Mouse (Mus musculus): ENCODE measurements around the gene Erich3. TPM values are rescaled to one million over a fixed set of nuclear protein-coding genes. Genes with fewer than 3 reads are reported as not detected.

Gene Erich3
- polyA plus RNA-seq, 1 experiment from 2014 or later, result 0.08 TPM

GRCm38 (mm10) chr3:154763374-154763773 is 99.7 kb downstream of the Erich3 start:
- no peak overlapping the region for H3K4me2 ChIP-seq (ENCODE audit: low read depth, severe bottlenecking)
- H3K4me1 ChIP-seq (ENCODE audit: control insufficient read depth, insufficient read depth, low read length), result no peaks in the 10 kb centered on the region
- H3K27ac ChIP-seq (replicated peaks; ENCODE audit: low read depth, low read length), result no peak overlapping the region
- no peaks in the 10 kb centered on the region for H3K9me3 ChIP-seq (ENCODE audit: control insufficient read depth, low read length)
- H3K4me3 ChIP-seq (ENCODE audit: low read depth, low read length), result no peak overlapping the region
- ATAC-seq (ENCODE audit: insufficient number of reproducible peaks, low FRiP score, low TSS enrichment, low read depth) (no peak), DNase-seq (ENCODE audit: low spot score) (no peak)
- no peaks in the 10 kb centered on the region for H3K36me3 ChIP-seq (ENCODE audit: control insufficient read depth, insufficient read depth, low read length)
- 59% methylated on average over 9 of the region's 9 CpGs for WGBS
- H3K9ac ChIP-seq (ENCODE audit: low read length), result no peak overlapping the region
- no peaks in the 10 kb centered on the region for H3K27me3 ChIP-seq (ENCODE audit: control insufficient read depth, insufficient read depth, low read length)

- Histone ChIP-seq H3K36me3 (ENCODE audit: control insufficient read depth, insufficient read depth, low read length) (no peaks in the 10 kb centered on the region), H3K27me3 (ENCODE audit: control insufficient read depth, insufficient read depth, low read length) (no peaks in the 10 kb centered on the region), H3K4me2 (ENCODE audit: low read depth, severe bottlenecking) (no peak overlapping the region), H3K9ac (ENCODE audit: low read length) (no peak overlapping the region), H3K4me1 (ENCODE audit: control insufficient read depth, insufficient read depth, low read length) (no peaks in the 10 kb centered on the region), H3K27ac (replicated peaks; ENCODE audit: low read depth, low read length) (no peak overlapping the region), H3K9me3 (ENCODE audit: control insufficient read depth, low read length) (no peaks in the 10 kb centered on the region), H3K4me3 (ENCODE audit: low read depth, low read length) (no peak overlapping the region)
- DNase-seq (ENCODE audit: low spot score) (no peak), ATAC-seq (ENCODE audit: insufficient number of reproducible peaks, low FRiP score, low TSS enrichment, low read depth) (no peak)
- 82% methylated on average over 7 of the region's 7 CpGs for WGBS
These were observed 100.5 kb downstream of the Erich3 start for GRCm38 (mm10) chr3:154764115-154764514.

GRCm38 (mm10) chr3:154766321-154766720 is 102.7 kb downstream of the Erich3 start:
- DNase-seq (ENCODE audit: low spot score) (no peak), ATAC-seq (ENCODE audit: insufficient number of reproducible peaks, low FRiP score, low TSS enrichment, low read depth) (no peak)
- H3K4me3 ChIP-seq (ENCODE audit: low read depth, low read length), result no peak overlapping the region
- H3K9ac ChIP-seq (ENCODE audit: low read length), result no peak overlapping the region
- H3K27ac ChIP-seq (replicated peaks; ENCODE audit: low read depth, low read length), result no peak overlapping the region
- no peaks in the 10 kb centered on the region for H3K27me3 ChIP-seq (ENCODE audit: control insufficient read depth, insufficient read depth, low read length)
- no peak overlapping the region for H3K4me2 ChIP-seq (ENCODE audit: low read depth, severe bottlenecking)
- WGBS, result 80% methylated on average over 4 of the region's 4 CpGs
- no peaks in the 10 kb centered on the region for H3K4me1 ChIP-seq (ENCODE audit: control insufficient read depth, insufficient read depth, low read length)
- H3K9me3 ChIP-seq (ENCODE audit: control insufficient read depth, low read length), result no peaks in the 10 kb centered on the region
- H3K36me3 ChIP-seq (ENCODE audit: control insufficient read depth, insufficient read depth, low read length), result no peaks in the 10 kb centered on the region

- no peak for ATAC-seq (ENCODE audit: insufficient number of reproducible peaks, low FRiP score, low TSS enrichment, low read depth)
- H3K4me1 ChIP-seq (ENCODE audit: control insufficient read depth, insufficient read depth, low read length), result 0 out of 2 replicates have a peak, but pooled peaks cover 3% of the 10 kb centered on the region
- DNase-seq (ENCODE audit: low spot score), result no peak
- H3K9ac ChIP-seq (ENCODE audit: low read length), result no peak overlapping the region
- WGBS, result 93% methylated on average over 2 of the region's 2 CpGs
- H3K27me3 ChIP-seq (ENCODE audit: control insufficient read depth, insufficient read depth, low read length), result no peaks in the 10 kb centered on the region
- H3K9me3 ChIP-seq (ENCODE audit: control insufficient read depth, low read length), result no peaks in the 10 kb centered on the region
- no peak overlapping the region for H3K27ac ChIP-seq (replicated peaks; ENCODE audit: low read depth, low read length)
- no peaks in the 10 kb centered on the region for H3K36me3 ChIP-seq (ENCODE audit: control insufficient read depth, insufficient read depth, low read length)
- no peak overlapping the region for H3K4me2 ChIP-seq (ENCODE audit: low read depth, severe bottlenecking)
- no peak overlapping the region for H3K4me3 ChIP-seq (ENCODE audit: low read depth, low read length)
These were observed 108.0 kb downstream of the Erich3 start for GRCm38 (mm10) chr3:154771651-154772050.

- no peak overlapping the region for H3K4me2 ChIP-seq (ENCODE audit: low read depth, severe bottlenecking)
- H3K27me3 ChIP-seq (ENCODE audit: control insufficient read depth, insufficient read depth, low read length), result no peaks in the 10 kb centered on the region
- no peak overlapping the region for H3K27ac ChIP-seq (replicated peaks; ENCODE audit: low read depth, low read length)
- WGBS, result 60% methylated on average over 6 of the region's 6 CpGs
- no peaks in the 10 kb centered on the region for H3K36me3 ChIP-seq (ENCODE audit: control insufficient read depth, insufficient read depth, low read length)
- H3K9me3 ChIP-seq (ENCODE audit: control insufficient read depth, low read length), result no peaks in the 10 kb centered on the region
- ATAC-seq (ENCODE audit: insufficient number of reproducible peaks, low FRiP score, low TSS enrichment, low read depth) (no peak), DNase-seq (ENCODE audit: low spot score) (no peak)
- H3K4me3 ChIP-seq (ENCODE audit: low read depth, low read length), result no peak overlapping the region
- H3K9ac ChIP-seq (ENCODE audit: low read length), result no peak overlapping the region
- 0 out of 2 replicates have a peak, but pooled peaks cover 7% of the 10 kb centered on the region for H3K4me1 ChIP-seq (ENCODE audit: control insufficient read depth, insufficient read depth, low read length)
These were observed 115.4 kb downstream of the Erich3 start for GRCm38 (mm10) chr3:154778836-154779595.

- DNase-seq (ENCODE audit: low spot score) (no peak), ATAC-seq (ENCODE audit: insufficient number of reproducible peaks, low FRiP score, low TSS enrichment, low read depth) (no peak)
- Histone ChIP-seq H3K36me3 (ENCODE audit: control insufficient read depth, insufficient read depth, low read length) (no peaks in the 10 kb centered on the region), H3K9me3 (ENCODE audit: control insufficient read depth, low read length) (no peaks in the 10 kb centered on the region), H3K4me1 (ENCODE audit: control insufficient read depth, insufficient read depth, low read length) (no peaks in the 10 kb centered on the region), H3K27ac (replicated peaks; ENCODE audit: low read depth, low read length) (no peak overlapping the region), H3K4me3 (ENCODE audit: low read depth, low read length) (no peak overlapping the region), H3K9ac (ENCODE audit: low read length) (no peak overlapping the region), H3K4me2 (ENCODE audit: low read depth, severe bottlenecking) (no peak overlapping the region), H3K27me3 (ENCODE audit: control insufficient read depth, insufficient read depth, low read length) (no peaks in the 10 kb centered on the region)
- WGBS, result 92% methylated on average over 9 of the region's 9 CpGs
These were observed 122.7 kb downstream of the Erich3 start for GRCm38 (mm10) chr3:154786354-154786753.

GRCm38 (mm10) chr3:154787611-154788010 is 124.0 kb downstream of the Erich3 start:
- Histone ChIP-seq H3K27ac (replicated peaks; ENCODE audit: low read depth, low read length) (no peak overlapping the region), H3K4me1 (ENCODE audit: control insufficient read depth, insufficient read depth, low read length) (no peaks in the 10 kb centered on the region), H3K4me2 (ENCODE audit: low read depth, severe bottlenecking) (no peak overlapping the region), H3K27me3 (ENCODE audit: control insufficient read depth, insufficient read depth, low read length) (no peaks in the 10 kb centered on the region), H3K9me3 (ENCODE audit: control insufficient read depth, low read length) (no peaks in the 10 kb centered on the region), H3K4me3 (ENCODE audit: low read depth, low read length) (no peak overlapping the region), H3K9ac (ENCODE audit: low read length) (no peak overlapping the region), H3K36me3 (ENCODE audit: control insufficient read depth, insufficient read depth, low read length) (no peaks in the 10 kb centered on the region)
- DNase-seq (ENCODE audit: low spot score), result no peak
- WGBS, result 80% methylated on average over 3 of the region's 3 CpGs
- ATAC-seq (ENCODE audit: insufficient number of reproducible peaks, low FRiP score, low TSS enrichment, low read depth), result no peak

- no peak overlapping the region for H3K27ac ChIP-seq (replicated peaks; ENCODE audit: low read depth, low read length)
- H3K36me3 ChIP-seq (ENCODE audit: control insufficient read depth, insufficient read depth, low read length), result no peaks in the 10 kb centered on the region
- H3K4me2 ChIP-seq (ENCODE audit: low read depth, severe bottlenecking), result no peak overlapping the region
- H3K4me3 ChIP-seq (ENCODE audit: low read depth, low read length), result no peak overlapping the region
- WGBS, result 85% methylated on average over 4 of the region's 4 CpGs
- H3K27me3 ChIP-seq (ENCODE audit: control insufficient read depth, insufficient read depth, low read length), result no peaks in the 10 kb centered on the region
- no peaks in the 10 kb centered on the region for H3K9me3 ChIP-seq (ENCODE audit: control insufficient read depth, low read length)
- no peak overlapping the region for H3K9ac ChIP-seq (ENCODE audit: low read length)
- DNase-seq (ENCODE audit: low spot score) (no peak), ATAC-seq (ENCODE audit: insufficient number of reproducible peaks, low FRiP score, low TSS enrichment, low read depth) (no peak)
- no peaks in the 10 kb centered on the region for H3K4me1 ChIP-seq (ENCODE audit: control insufficient read depth, insufficient read depth, low read length)
These were observed 129.9 kb downstream of the Erich3 start for GRCm38 (mm10) chr3:154793571-154793970.

- 84% methylated on average over 4 of the region's 4 CpGs for WGBS
- Histone ChIP-seq H3K4me2 (ENCODE audit: low read depth, severe bottlenecking) (no peak overlapping the region), H3K4me3 (ENCODE audit: low read depth, low read length) (no peak overlapping the region), H3K36me3 (ENCODE audit: control insufficient read depth, insufficient read depth, low read length) (no peaks in the 10 kb centered on the region), H3K9me3 (ENCODE audit: control insufficient read depth, low read length) (no peaks in the 10 kb centered on the region), H3K4me1 (ENCODE audit: control insufficient read depth, insufficient read depth, low read length) (no peaks in the 10 kb centered on the region), H3K27ac (replicated peaks; ENCODE audit: low read depth, low read length) (no peak overlapping the region), H3K9ac (ENCODE audit: low read length) (no peak overlapping the region), H3K27me3 (ENCODE audit: control insufficient read depth, insufficient read depth, low read length) (no peaks in the 10 kb centered on the region)
- DNase-seq (ENCODE audit: low spot score) (no peak), ATAC-seq (ENCODE audit: insufficient number of reproducible peaks, low FRiP score, low TSS enrichment, low read depth) (no peak)
These were observed 135.1 kb downstream of the Erich3 start for GRCm38 (mm10) chr3:154798806-154799205.

Data from limb, embryonic 11.5 days (tissue).